Mouse (Mus musculus) brain, adult 2 months (tissue): ENCODE data around the gene Amotl2.
"Not testable (repeated sequence)": the region's sequence is repeated elsewhere in the genome, so short reads cannot be mapped to it uniquely, and the experiment has no call there.

ENCODE experiments used
- DNase-seq: peaks from one replicate; pipeline ENCODE4 v3.0.0; 2011; ENCODE audit warnings: low read depth, low spot score

Gene Amotl2

GRCm38 (mm10) chr9:102733999-102734738 is 17.7 kb downstream of the Amotl2 start:
- DNase-seq = no peak

- no peak for DNase-seq
Measured at GRCm38 (mm10) chr9:102734739-102735075, 18.2 kb downstream of the Amotl2 start.

GRCm38 (mm10) chr9:102735231-102735630 is 18.8 kb downstream of the Amotl2 start:
- DNase-seq = no peak

GRCm38 (mm10) chr9:102735996-102736395 is 19.5 kb downstream of the Amotl2 start:
- no peak for DNase-seq

- DNase-seq = no peak
Measured at GRCm38 (mm10) chr9:102737405-102737804, 20.9 kb downstream of the Amotl2 start.

GRCm38 (mm10) chr9:102746753-102747152 is 30.3 kb downstream of the Amotl2 start:
- no peak for DNase-seq

GRCm38 (mm10) chr9:102747902-102748301 is 31.4 kb downstream of the Amotl2 start:
- DNase-seq = no peak

GRCm38 (mm10) chr9:102749216-102749615 is 32.7 kb downstream of the Amotl2 start:
- DNase-seq = no peak

GRCm38 (mm10) chr9:102751632-102752303 is 35.3 kb downstream of the Amotl2 start:
- DNase-seq = no peak

GRCm38 (mm10) chr9:102753299-102753698 is 36.8 kb downstream of the Amotl2 start:
- DNase-seq = no peak

- no peak for DNase-seq
Measured at GRCm38 (mm10) chr9:102755161-102755560, 38.7 kb downstream of the Amotl2 start.

- no peak for DNase-seq
Measured at GRCm38 (mm10) chr9:102755591-102756270, 39.3 kb downstream of the Amotl2 start.

- no peak for DNase-seq
Measured at GRCm38 (mm10) chr9:102756352-102756751, 39.9 kb downstream of the Amotl2 start.

GRCm38 (mm10) chr9:102758851-102759250 is 42.4 kb downstream of the Amotl2 start:
- no peak for DNase-seq

- DNase-seq = no peak
Measured at GRCm38 (mm10) chr9:102759581-102760001, 43.1 kb downstream of the Amotl2 start.

GRCm38 (mm10) chr9:102761599-102761998 is 45.1 kb downstream of the Amotl2 start:
- DNase-seq = no peak

GRCm38 (mm10) chr9:102762836-102763235 is 46.4 kb downstream of the Amotl2 start:
- DNase-seq = no peak

- no peak for DNase-seq
Measured at GRCm38 (mm10) chr9:102763520-102763919, 47.0 kb downstream of the Amotl2 start.

GRCm38 (mm10) chr9:102764540-102764939 is 48.1 kb downstream of the Amotl2 start:
- not testable (repeated sequence) for DNase-seq

GRCm38 (mm10) chr9:102766741-102767140 is 50.3 kb downstream of the Amotl2 start:
- DNase-seq = no peak

GRCm38 (mm10) chr9:102769257-102769656 is 52.8 kb downstream of the Amotl2 start:
- no peak for DNase-seq

- DNase-seq = no peak
Measured at GRCm38 (mm10) chr9:102770190-102770589, 53.7 kb downstream of the Amotl2 start.
